Mouse (Mus musculus) spleen, adult 18-20 months (tissue): ENCODE measurements at regions not wholly inside any gene's neighbourhood (a gene's known extent, or its start where the extent isn't known, plus 50 kb on each side); places are given as distances from the start of the nearest gene placed in this dataset.

Source experiments
- DNase-seq, 2 experiments: peaks; one replicate each; pipeline ENCODE4 v3.0.0; 2022; ENCODE audit warnings: mixed read lengths in 2 of 2

DNA sequence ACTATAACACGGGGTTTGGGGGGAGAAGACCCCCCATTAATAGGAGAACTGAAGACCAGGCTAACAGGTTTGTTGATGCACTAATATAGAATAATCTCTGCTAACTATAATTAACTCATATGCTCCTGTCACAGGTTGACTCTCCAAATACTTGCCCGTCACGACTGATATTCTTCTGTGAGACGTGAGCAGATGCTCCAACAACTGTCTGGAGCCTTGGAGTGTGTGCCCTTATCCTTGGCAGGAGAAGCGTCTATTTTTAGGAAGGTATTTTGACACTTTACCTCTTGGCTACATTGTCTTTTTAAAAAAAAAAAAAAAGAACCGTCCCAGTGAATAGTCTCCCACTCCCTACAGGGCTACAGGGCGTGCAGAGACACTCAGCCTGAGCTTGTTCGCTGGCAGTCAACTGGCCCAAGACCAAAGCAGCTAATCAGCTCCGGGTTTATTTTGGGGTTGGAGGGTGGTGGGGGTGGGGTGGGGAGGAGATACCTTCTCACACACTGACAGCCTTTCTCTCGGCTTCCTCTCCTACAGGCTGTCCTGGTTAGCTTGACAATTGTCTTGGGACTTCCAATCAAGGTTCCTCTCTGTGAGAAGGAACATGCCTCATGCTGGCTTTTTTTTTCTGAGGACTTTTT is 102.6 kb upstream of the Prickle1 start:
- DNase-seq = no peak

DNA sequence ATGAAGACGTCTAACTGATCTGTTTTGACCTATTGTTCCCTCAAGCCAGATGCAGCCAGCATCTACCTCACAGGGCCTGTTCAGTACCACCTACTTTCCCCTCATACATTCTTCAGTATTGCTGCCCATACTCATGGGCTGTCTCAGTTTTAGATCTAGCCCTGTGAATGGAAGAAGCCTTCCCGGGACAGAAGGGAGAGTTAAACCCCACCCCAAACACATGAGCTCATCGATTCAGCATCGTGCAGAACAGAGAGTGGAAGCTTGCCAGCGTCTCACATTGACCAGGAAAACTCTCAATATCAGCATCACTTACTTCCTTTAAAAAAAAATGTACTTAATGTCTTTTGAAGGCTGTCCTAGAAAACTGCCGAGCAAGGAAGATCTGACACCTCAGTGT is 95.0 kb upstream of the Prickle1 start:
- no peak for DNase-seq

DNA sequence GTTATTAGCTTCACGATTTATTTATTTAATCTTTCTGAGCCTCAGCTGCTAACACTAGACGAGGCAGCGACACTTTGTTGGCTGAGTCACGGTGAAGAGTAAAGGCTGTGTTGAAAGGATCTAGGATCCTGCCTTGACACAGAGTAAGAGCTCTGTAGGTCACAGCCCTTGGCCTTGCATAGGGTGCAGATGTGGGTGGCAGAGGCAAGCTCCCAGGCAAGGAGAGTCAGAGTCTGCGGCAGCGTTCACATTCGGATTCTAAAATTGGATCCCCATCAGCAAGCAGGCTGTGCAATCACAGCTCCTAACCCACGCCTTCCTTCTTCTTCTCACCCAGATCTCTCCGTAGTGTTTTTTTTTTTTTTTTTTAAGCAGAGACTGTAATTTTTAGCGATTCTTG is 94.3 kb upstream of the Prickle1 start:
- DNase-seq = no peak

DNA sequence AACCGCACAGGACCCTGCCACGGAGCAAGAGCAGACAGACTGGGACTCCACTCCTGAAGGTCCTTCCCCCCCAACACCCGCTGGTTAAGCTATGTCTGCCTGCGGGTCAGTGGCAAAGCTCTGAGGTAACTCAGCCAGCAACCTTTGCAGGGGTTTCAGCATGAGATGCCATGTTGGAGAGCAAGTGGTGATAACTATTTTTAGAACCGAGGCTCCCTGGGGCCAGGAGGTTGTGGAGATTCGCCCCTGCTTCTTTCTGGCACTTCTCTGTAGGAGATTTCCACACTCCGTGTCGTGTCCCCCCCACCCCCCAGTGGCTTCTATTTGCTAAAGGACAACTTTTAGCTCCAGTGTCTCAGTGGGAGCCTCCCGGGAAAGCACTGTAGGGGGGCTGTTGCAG is 90.7 kb upstream of the Prickle1 start:
- no peak for DNase-seq

DNA sequence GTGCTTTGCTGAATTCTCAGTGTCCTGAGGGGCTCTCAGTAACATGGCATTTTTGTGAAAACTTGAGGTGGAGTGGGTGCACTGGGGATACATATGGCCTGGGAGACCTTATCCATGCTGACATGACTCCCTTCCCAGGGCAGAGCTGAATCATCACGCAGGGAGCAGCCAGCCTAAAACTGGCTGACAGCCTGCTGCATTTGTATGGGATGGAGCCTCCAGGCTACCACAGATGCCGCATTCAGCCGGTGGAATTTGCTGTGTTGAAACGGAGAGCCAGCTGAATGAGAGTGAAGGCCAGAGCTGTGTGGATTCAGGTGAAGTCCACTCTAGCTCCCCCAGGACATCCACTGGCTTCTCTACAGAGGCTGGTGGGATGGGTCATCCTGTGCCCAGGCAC is 85.9 kb upstream of the Prickle1 start:
- no peak for DNase-seq

DNA sequence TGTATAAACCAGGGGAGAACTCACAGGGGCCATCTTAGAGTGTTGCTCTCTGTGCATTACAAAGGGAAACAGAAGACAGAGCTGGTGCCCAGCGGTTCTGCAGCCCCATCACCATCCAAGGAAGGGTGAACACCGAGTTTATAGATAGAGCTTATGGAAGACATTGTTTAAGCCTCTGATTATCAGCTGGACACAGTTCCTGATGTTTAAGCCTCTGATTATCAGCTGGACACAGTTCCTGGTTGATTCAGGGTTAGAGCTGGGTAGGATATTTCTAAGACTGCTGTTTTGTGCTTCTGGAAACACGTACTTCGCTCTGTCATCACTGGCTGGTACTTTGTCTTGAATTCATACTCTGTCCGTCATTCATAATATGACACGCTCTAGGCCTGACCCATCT is 79.9 kb upstream of the Prickle1 start:
- DNase-seq = no peak

DNA sequence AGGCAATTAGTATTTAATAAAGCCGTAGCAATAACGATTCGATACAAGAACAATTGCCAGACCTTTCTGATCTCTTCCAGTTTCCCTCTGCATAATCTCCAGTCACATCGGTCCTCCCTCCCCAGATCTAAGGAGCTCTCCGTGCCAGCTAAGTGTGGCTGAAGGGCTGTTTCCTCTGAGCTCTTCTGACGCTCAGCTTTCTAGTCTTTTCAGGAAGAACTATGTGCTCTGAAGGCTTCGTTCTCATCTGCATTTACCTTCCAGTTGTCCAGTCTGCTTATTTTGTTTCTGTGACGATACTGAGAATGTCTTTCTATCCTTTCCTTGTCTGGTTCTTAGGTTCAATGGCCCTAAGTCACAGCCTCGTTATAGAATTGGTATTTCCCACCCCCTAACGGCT is 78.3 kb upstream of the Prickle1 start:
- no peak for DNase-seq

DNA sequence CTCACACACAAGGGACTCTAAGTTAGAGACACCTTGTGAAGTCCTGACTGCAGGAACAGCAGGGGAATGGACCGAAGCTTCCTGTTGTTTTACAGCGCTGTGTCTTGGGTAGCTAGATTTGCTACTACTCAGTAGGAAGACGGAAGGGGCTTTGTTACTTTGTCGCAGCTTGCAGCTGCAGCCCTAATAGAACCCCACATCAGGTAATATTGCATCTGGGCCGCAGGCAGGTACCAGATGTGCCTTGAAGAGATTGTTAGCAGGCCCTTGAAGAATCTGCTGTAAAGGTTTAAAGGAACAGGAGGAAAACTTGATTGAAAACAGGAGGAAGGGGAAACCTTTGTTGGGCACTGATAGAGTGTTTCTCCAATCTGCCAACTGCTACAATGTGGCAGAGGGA is 68.2 kb upstream of the Prickle1 start:
- no peak for DNase-seq

DNA sequence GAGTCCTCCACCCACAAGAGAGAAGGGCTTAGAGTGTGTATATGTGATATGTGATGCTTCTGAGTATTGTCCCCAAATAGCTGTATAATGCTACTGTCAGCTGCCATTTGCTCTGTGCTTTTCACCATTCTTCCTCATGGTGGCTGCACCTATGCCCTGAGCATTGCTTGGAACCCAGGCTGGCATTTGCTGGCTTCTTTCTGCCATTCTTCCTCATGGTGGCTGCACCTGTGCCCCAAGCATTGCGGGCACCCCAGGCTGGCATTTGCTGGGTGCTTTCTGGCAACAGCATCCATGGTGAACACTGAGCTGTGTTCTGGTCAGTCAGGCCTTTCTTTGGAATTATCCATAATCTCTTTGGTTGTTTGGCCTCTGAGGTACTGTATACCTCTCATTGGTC is 66.9 kb upstream of the Prickle1 start:
- no peak for DNase-seq

DNA sequence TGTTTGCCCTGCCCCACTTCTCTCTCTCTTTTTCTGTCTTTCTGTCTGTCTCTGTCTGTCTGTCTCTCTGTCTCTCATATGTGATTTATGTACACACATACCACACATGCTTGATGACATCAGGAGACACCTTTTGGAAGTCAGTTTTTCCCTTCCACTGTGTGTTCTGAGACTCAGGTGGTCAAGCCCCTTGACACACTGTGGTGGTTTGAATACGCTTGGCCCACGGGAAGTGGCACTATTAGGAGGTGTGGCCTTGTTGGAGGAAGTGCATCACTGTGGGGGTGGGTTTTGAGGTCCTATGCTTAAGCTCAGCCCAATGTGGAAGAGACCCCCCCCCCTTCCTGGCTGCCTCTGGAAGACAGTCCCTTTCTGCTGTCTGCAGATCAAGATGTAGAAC is 66.1 kb upstream of the Prickle1 start:
- DNase-seq = no peak

DNA sequence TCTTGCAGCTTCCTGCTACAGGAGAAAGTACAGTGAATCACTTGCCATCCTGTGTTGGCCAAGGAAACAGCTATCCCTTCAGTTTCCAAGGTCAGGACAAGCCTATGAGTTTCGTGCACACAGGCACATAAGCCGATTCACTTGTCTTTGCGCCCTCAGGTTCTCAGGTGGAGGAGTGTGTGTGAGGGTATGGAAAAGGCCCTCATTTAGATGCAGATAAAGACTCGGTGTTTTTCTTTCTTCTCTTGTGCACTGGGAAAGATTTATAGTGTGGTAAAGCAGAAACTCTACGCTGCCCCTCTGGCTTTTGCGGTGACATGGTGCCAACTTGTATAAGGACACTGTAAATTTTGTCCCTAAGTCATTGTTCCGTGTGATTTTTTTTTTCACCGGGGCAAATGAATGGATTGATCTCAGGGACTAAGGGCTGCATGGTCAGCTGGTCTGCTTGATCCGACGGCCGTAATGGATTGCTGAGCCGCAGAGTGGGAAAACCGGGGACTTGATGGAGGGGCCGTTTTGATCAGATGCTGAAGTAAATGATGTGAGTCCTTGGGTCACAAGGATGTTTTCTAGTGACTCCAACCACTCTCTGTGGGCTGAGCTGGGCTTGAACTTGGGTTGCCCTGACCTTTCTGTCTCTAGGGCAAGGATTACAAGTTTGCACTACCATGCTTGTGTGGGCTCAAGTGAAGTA is 65.4 kb upstream of the Prickle1 start:
- DNase-seq = no peak

DNA sequence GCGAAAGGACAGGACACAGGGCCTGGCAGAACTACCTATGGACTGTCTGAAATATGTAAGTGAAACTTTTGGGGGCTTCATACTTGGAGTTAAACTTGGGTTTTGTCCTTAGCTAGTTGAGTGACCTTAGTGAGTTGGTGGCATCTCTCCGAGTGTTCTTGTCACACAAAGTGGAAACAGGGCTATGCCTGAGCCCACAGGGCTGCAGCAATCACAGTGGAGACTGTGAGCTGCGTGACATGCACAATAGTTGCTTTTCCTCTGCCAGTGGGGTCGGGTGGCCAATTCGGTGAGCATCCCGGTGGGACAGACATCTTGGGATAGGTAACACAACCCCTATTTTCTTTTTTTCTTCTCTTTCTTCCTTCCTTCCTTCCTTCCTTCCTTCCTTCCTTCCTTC is 61.5 kb upstream of the Prickle1 start:
- no peak for DNase-seq

DNA sequence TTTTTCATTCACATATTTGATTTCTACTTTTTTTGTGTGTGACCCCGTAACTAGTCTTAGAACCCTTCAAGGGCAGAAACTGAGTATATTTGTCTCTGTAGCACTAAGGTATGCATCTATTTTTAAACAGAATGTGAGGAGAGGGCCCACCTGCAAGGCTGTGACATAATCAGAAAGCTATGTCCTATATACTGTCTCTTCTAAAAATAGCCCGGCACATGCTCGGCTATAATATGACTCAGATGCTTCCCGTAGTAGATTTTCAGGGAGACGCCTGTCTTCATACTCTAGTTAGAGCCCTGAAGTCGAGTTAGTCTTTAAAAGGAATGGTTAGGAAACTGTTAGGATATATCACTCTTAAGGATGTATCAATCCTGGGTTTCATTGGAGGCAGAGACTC is 61.0 kb upstream of the Prickle1 start:
- no peak for DNase-seq

DNA sequence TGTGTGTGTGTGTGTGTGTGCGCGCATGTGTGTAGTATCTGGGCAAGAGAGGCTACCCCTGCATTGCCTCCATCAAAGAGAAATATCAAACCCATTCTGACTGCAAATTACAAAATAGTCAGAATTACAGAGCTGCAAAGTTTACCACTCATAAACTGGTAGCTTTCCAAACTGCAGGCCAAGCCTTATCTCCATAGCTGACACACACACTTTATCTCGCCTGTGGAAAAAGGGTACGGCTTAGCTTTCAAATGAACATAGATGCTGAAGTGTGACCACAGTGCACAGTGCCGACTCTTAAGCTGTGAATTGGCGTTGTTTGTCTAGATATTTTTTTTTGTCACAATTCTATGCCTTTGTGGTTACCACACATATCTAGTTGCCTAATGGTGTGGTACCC is 60.1 kb upstream of the Prickle1 start:
- DNase-seq = no peak

DNA sequence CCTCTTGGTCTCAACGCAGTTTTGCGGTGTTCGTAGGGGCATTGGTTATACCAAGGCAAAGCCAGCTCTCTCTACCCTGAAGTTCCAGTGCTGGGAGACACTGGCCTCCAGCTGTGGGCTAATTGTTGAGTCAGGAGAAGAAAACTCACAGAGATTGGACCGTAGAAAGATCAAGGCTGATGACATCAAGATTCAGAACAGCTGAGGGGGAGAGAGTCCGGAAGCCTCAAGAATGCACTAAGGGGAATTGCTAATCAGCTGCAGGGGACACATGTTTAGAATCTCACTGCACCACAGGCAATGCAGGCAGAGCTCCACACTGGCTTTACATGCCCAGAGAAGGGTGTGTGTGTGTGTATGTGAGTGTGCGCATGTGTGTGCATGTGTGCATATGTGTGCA is 59.6 kb upstream of the Prickle1 start:
- no peak for DNase-seq

DNA sequence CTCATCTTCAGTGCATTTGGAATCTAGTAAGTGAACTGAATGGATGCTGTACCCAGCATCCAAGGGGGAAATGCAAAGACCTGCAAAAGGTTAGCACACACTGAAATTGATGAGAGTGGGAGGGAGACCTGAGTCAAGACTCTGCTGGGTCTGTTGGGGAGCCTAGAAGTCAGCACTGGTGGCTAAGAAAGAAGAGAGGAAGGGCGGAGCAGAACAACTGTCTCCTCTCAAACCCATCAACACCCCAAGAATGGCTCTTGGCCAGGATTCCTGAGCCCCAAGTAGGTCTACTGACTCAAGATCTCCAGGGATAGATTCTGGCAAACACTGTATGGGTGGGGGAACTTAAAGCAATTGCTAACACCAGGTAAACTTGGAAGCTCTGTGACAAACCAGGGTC is 57.7 kb upstream of the Prickle1 start:
- DNase-seq = no peak

DNA sequence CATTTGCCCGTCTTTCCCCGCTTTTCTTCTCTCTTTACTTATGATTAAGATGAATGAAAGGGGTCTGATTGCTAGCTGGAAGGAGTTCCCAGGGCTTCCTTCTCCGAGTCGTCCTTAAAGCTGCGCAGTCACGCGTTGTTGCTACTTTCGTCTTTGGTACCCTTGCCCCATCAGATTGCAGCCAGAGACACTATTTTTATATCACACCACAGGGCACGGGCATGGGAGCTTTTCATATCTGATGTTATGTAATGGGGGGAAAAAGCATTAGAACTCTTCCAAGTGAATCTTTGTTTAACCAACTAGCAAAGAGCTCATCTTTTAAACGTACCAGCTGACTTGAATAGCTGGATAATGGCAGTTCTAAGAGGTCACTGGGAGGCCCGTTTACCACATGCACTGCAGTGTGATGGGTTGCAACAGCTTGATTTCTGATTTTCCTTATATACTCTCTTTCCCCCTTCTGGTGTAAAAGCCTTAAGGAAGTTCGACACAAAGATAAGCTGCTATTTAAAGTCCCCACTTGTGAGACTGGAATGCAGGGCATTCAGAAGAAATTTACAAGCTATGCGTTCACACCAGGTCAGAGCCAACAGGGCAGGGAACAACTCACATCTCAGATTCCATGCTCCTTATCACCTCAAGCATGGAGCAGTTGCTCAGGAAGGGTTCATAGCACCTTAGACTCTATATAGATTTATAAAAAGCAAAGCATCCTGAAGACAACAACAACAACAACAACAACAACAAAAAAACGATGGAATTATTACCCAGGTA is 55.5 kb upstream of the Prickle1 start:
- no peak for DNase-seq

DNA sequence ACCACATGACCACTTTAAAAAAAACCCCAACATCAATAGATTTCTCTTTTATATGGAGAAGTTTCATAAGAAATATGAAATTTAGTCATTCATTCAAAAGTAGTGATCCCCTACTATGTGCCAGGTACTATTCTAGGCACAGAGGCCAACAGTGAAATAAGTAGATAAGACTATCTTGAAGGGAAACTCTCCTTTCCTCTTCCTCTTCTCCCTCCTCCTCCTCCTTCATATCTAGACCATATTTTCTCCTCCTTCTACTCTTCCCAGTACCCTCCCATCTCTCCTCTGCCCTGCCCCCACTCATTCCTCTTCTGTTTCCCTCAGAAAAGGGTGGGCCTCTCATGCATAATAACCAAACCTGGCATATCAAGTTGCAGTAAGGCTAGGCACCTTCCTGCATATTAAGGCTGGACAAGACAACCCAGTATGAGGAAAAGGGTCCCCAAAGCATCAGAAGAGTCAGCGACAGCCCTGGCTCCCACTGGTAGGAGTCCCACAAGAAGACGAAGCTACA is 54.4 kb upstream of the Prickle1 start:
- DNase-seq = no peak

DNA sequence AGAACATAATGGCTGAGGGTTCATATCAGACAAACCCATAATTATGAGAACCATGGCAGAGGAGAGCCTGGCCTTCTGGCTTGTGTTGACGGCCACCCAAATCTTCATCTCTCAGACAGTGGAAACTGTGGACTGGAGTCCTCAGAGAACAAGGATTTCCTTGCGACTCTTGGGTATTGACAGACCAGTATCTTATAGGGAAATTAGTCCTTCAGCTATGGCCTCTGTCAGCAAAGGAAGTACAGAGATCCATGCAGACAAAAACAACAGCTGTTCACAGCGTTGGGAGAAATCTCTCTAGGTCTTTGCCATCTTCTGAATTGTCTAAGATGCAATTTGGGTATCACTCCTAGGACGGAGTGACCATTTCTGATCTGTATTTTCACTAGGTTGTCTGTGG is 53.0 kb upstream of the Prickle1 start:
- no peak for DNase-seq

DNA sequence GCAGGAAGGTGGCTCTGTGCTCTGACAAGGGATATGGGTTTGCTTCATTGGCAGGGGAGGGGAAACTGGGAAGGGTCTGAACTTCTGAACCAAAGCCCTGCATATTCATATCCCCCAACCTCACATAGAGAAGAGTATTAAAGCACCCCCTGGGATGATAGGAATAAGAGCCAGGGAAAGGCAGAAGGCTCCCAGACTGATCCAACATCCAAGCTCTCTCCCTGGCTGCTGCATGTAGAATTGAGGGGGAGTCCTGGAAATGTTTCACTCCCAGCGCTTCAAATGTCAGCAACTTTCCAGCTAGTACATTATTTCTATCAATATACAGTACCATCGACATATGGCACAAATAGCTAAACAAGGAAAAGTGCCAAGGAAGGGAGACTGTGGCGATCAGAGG is 51.1 kb upstream of the Prickle1 start:
- DNase-seq = no peak

DNA sequence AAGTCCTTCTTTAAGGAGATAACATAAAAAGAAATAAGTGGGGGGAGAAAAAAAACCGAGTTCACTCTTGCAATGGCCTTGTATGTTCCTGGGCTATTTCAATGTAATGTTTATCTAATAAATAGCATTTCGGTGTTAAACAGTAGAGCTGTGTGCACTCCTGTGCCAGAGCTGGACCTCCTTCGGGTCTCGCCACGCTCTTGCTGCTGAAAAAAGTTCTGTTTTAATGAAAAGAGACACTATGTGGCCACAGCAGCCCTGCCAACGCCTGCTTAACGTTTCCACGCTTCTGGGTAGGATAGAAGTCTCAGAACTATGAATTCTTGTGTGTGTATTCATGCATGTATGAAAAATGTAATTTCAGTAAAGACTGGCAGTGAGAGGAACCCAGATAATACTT is 50.3 kb upstream of the Prickle1 start:
- no peak for DNase-seq
